Mouse (Mus musculus) thymus, adult 2 months (tissue): ENCODE data around the gene Ankrd37. TPM values are rescaled to one million over a fixed set of nuclear protein-coding genes. Genes with fewer than 3 reads are reported as not detected.

Source experiments
- DNase-seq: peaks from one replicate; pipeline ENCODE4 v3.0.0; 2021
- H3K27ac ChIP-seq: fragments of 200-500 bp; 2 replicates; pipeline ENCODE4 v1.5.1; 2012; ENCODE audit warnings: low read length, control low read depth; ENCODE audit not compliant: control insufficient read depth, insufficient read depth
- H3K27me3 ChIP-seq: fragments of 200-500 bp; 2 replicates; pipeline ENCODE4 v1.6.1; 2012; ENCODE audit warnings: mild to moderate bottlenecking, low read length, moderate library complexity, mixed read lengths; ENCODE audit not compliant: control insufficient read depth, insufficient read depth
- H3K36me3 ChIP-seq: fragments of 200-500 bp; 2 replicates; pipeline ENCODE4 v1.6.1; 2012; ENCODE audit warnings: mild to moderate bottlenecking, low read length, moderate library complexity; ENCODE audit not compliant: control insufficient read depth, insufficient read depth
- H3K4me1 ChIP-seq: fragments of 200-500 bp; replicated peaks from 2 replicates; pipeline ENCODE4 v1.6.1; 2012; ENCODE audit warnings: low read length; ENCODE audit not compliant: control insufficient read depth, insufficient read depth
- H3K4me3 ChIP-seq: fragments of 200-500 bp; 2 replicates; pipeline ENCODE4 v1.5.1; 2012; ENCODE audit warnings: mild to moderate bottlenecking, low read length, control low read depth, moderate library complexity; ENCODE audit not compliant: control insufficient read depth, insufficient read depth
- CTCF ChIP-seq: fragments of 200-500 bp; IDR thresholded peaks from 2 replicates; pipeline ENCODE4 v1.5.1; 2012; ENCODE audit warnings: mild to moderate bottlenecking, control low read depth, low read length, moderate library complexity, borderline replicate concordance; ENCODE audit not compliant: control insufficient read depth, poor library complexity, insufficient read depth; ENCODE audit errors: extremely low read depth
- POLR2A ChIP-seq: fragments of 200-500 bp; IDR thresholded peaks from 2 replicates; pipeline ENCODE4 v1.6.1; 2012; ENCODE audit warnings: mild to moderate bottlenecking, low read length, control low read depth, moderate library complexity; ENCODE audit not compliant: control insufficient read depth, poor library complexity, insufficient read depth; ENCODE audit errors: extremely low read depth
- WGBS: fragments of 180-500 bp; shearing (Covaris S2); methylation state at CpG from one replicate; pipeline ENCODE4 v1.1.7; 2018; 5-methylcytosine and 5-hydroxymethylcytosine counted together
- polyA plus RNA-seq: library from polyadenylated mRNA; depleted of rRNA; stranded (reverse); fragments of >200 nt; gene quantifications from 2 replicates; pipeline ENCODE4 v1.2.3, GENCODE M21; 2012; rRNA removed

Ankrd37 gene
- polyA plus RNA-seq, 1 experiment, result 7.2 TPM

- peak within 1 kb of the TSS; percentile 66 for H3K4me3 ChIP-seq
Observed at GRCm38 (mm10) chr8:45975126-45975836, 30.2 kb downstream of the Ankrd37 start, which contains the start of the genes 1700029J07Rik and Ufsp2. Gene 1700029J07Rik (minus strand): TSS chr8:45975252. Gene Ufsp2 (plus strand): TSS chr8:45975528.

GRCm38 (mm10) chr8:45973988-45974505 is 31.5 kb downstream of the Ankrd37 start:
- TF ChIP-seq POLR2A (no peak), CTCF (no peak)
- Histone ChIP-seq H3K27me3 (no peaks in the 10 kb centered on the region), H3K36me3 (no peaks in the 10 kb centered on the region), H3K4me3 (no peak overlapping the region), H3K27ac (no peak overlapping the region), H3K4me1 (peaks cover 7% of the 10 kb centered on the region)
- DNase-seq, result no peak
- WGBS, result 81% methylated on average over 8 of the region's 8 CpGs

More at GRCm38 (mm10) chr8:45975126-45975836, 30.2 kb downstream of the Ankrd37 start, which contains the start of the genes 1700029J07Rik and Ufsp2:
- peaks cover 7% of the 10 kb centered on the region for H3K4me1 ChIP-seq
- no peaks in the 10 kb centered on the region for H3K36me3 ChIP-seq
- H3K27me3 ChIP-seq, result no peaks in the 10 kb centered on the region
- under 1% methylated on average over 57 of the region's 57 CpGs for WGBS
- TF ChIP-seq POLR2A, result peak; percentile 32; the same call in 1 of the 2 replicates
- peak; percentile 64; the same call in 1 of the 2 replicates for TF ChIP-seq CTCF
- peak; percentile 97 for DNase-seq
- H3K27ac ChIP-seq, result no peak within 1 kb of the TSS

DNA sequence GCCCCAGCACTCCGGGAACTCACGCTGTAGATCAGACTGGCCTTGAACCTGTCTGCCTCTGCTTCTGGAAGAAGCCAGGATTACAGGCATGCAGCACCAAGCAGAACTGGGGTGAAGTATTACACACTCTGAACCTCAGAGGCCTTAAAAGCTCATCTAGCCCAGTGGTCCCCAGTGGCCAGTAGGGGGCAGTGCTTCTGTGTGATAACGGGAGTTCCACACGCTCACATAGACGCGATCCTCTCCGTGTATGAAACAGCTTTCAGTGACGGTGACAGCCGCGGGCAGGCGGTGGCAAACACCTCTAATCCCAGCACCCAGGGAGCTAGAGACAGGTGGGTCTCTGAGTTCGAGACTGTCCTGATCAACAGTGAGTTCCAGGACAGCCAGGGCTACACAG is 34.6 kb downstream of the Ankrd37 start:
- Histone ChIP-seq H3K4me3 (no peak overlapping the region), H3K4me1 (peaks cover 4% of the 10 kb centered on the region), H3K36me3 (no peaks in the 10 kb centered on the region), H3K27ac (no peak overlapping the region), H3K27me3 (no peaks in the 10 kb centered on the region)
- peak; percentile 31; the same call in 1 of the 2 replicates for TF ChIP-seq CTCF
- TF ChIP-seq POLR2A, result no peak
- DNase-seq, result no peak
- 98% methylated on average over 12 of the region's 12 CpGs for WGBS

GRCm38 (mm10) chr8:45950622-45951021 is 54.9 kb downstream of the Ankrd37 start:
- Histone ChIP-seq H3K36me3 (no peaks in the 10 kb centered on the region), H3K27me3 (no peaks in the 10 kb centered on the region), H3K27ac (no peak overlapping the region), H3K4me3 (no peak overlapping the region), H3K4me1 (no peaks in the 10 kb centered on the region)
- WGBS, result 77% methylated on average over 2 of the region's 2 CpGs
- TF ChIP-seq POLR2A, result no peak
- TF ChIP-seq CTCF, result no peak
- no peak for DNase-seq

Other genes starting within 250 kb of the Ankrd37 start
- gene Pdlim3, start 120.2 kb downstream of the Ankrd37 start, polyA plus RNA-seq, result 8.3 and 11.8 TPM in 2 replicates
- gene Ccdc110, start 71.1 kb downstream of the Ankrd37 start, polyA plus RNA-seq, result not detected in 2 replicates
- gene 1700029J07Rik, start 30.5 kb downstream of the Ankrd37 start, polyA plus RNA-seq, result 0.19 and 0.27 TPM in 2 replicates
- gene Ufsp2, start 30.2 kb downstream of the Ankrd37 start, polyA plus RNA-seq, result 11.2 and 13.0 TPM in 2 replicates
- gene Lrp2bp, start 6.4 kb downstream of the Ankrd37 start, polyA plus RNA-seq, result 0.08 TPM in 1 of 2 replicates, not detected in the other
- 7.5 and 8.1 TPM in 2 replicates for gene Cfap97, start 146.1 kb upstream of the Ankrd37 start, polyA plus RNA-seq
- 7.5 and 8.7 TPM in 2 replicates for gene Snx25, start 146.5 kb upstream of the Ankrd37 start, polyA plus RNA-seq
- 238 and 569 TPM in 2 replicates for gene Slc25a4, start 205.6 kb upstream of the Ankrd37 start, polyA plus RNA-seq